Mouse (Mus musculus): ENCODE results near the gene Exoc6. TPM values are rescaled to one million over a fixed set of nuclear protein-coding genes. Genes with fewer than 3 reads are reported as not detected.

Gene Exoc6
- total and polyA plus RNA-seq, 2 experiments from 2014 or later: 25.5 to 27.2 TPM

- Histone ChIP-seq H3K4me1 (ENCODE audit: insufficient read depth, low read length) (no peaks in the 10 kb centered on the region), H3K36me3 (ENCODE audit: insufficient read depth, low read length) (no peaks in the 10 kb centered on the region), H3K27me3 (ENCODE audit: insufficient read depth, low read length) (peaks cover 78% of the 10 kb centered on the region), H3K27ac (ENCODE audit: low read depth, low read length) (no peak overlapping the region), H3K9me3 (ENCODE audit: low read length) (no peaks in the 10 kb centered on the region), H3K4me3 (ENCODE audit: low read depth, low read length) (no peak overlapping the region), H3K9ac (replicated peaks; ENCODE audit: low read length, poor library complexity, severe bottlenecking) (no peak overlapping the region), H3K4me2 (ENCODE audit: low read depth, low read length, poor library complexity, severe bottlenecking) (no peak overlapping the region)
- TF ChIP-seq CTCF (IDR thresholded peaks at IDR 0.05): no peak
- WGBS: 13% methylated on average over 23 of the region's 23 CpGs
- DNase-seq (ENCODE audit: low spot score) (no peak), ATAC-seq (ENCODE audit: low FRiP score) (no peak)
Measured at GRCm38 (mm10) chr19:37686347-37686746, 136.1 kb downstream of the Exoc6 start.

GRCm38 (mm10) chr19:37686941-37687850 is 137.0 kb downstream of the Exoc6 start:
- Histone ChIP-seq H3K4me2 (ENCODE audit: low read depth, low read length, poor library complexity, severe bottlenecking) (no peak overlapping the region), H3K36me3 (ENCODE audit: insufficient read depth, low read length) (no peaks in the 10 kb centered on the region), H3K4me3 (ENCODE audit: low read depth, low read length) (no peak overlapping the region), H3K9ac (replicated peaks; ENCODE audit: low read length, poor library complexity, severe bottlenecking) (no peak overlapping the region), H3K4me1 (ENCODE audit: insufficient read depth, low read length) (no peaks in the 10 kb centered on the region), H3K27me3 (ENCODE audit: insufficient read depth, low read length) (peaks cover 86% of the 10 kb centered on the region), H3K9me3 (ENCODE audit: low read length) (no peaks in the 10 kb centered on the region), H3K27ac (ENCODE audit: low read depth, low read length) (no peak overlapping the region)
- DNase-seq (ENCODE audit: low spot score) (peak; percentile 9), ATAC-seq (ENCODE audit: low FRiP score) (no peak)
- peak; percentile 39; the same call in 1 of the 2 replicates for TF ChIP-seq CTCF (IDR thresholded peaks at IDR 0.05)
- 9% methylated on average over 62 of the region's 62 CpGs for whole genome bisulfite sequencing

- Histone ChIP-seq H3K4me1 (ENCODE audit: insufficient read depth, low read length) (no peaks in the 10 kb centered on the region), H3K36me3 (ENCODE audit: insufficient read depth, low read length) (no peaks in the 10 kb centered on the region), H3K27ac (ENCODE audit: low read depth, low read length) (no peak overlapping the region), H3K9me3 (ENCODE audit: low read length) (no peaks in the 10 kb centered on the region), H3K9ac (replicated peaks; ENCODE audit: low read length, poor library complexity, severe bottlenecking) (no peak overlapping the region), H3K4me2 (ENCODE audit: low read depth, low read length, poor library complexity, severe bottlenecking) (no peak overlapping the region), H3K27me3 (ENCODE audit: insufficient read depth, low read length) (peaks cover 99% of the 10 kb centered on the region), H3K4me3 (ENCODE audit: low read depth, low read length) (no peak overlapping the region)
- ATAC-seq (ENCODE audit: low FRiP score) (no peak), DNase-seq (ENCODE audit: low spot score) (no peak)
- WGBS: 57% methylated on average over 5 of the region's 5 CpGs
- no peak for TF ChIP-seq CTCF (IDR thresholded peaks at IDR 0.05)
Measured at GRCm38 (mm10) chr19:37689478-37689877, 139.3 kb downstream of the Exoc6 start.

GRCm38 (mm10) chr19:37690716-37691115 is 140.5 kb downstream of the Exoc6 start:
- Histone ChIP-seq H3K36me3 (ENCODE audit: insufficient read depth, low read length) (no peaks in the 10 kb centered on the region), H3K4me2 (ENCODE audit: low read depth, low read length, poor library complexity, severe bottlenecking) (peak overlapping the region; percentile 28), H3K9ac (replicated peaks; ENCODE audit: low read length, poor library complexity, severe bottlenecking) (no peak overlapping the region), H3K27me3 (ENCODE audit: insufficient read depth, low read length) (peaks cover 100% of the 10 kb centered on the region), H3K4me3 (ENCODE audit: low read depth, low read length) (no peak overlapping the region), H3K27ac (ENCODE audit: low read depth, low read length) (no peak overlapping the region), H3K4me1 (ENCODE audit: insufficient read depth, low read length) (no peaks in the 10 kb centered on the region), H3K9me3 (ENCODE audit: low read length) (no peaks in the 10 kb centered on the region)
- ATAC-seq (ENCODE audit: low FRiP score) (no peak), DNase-seq (ENCODE audit: low spot score) (peak; percentile 9)
- TF ChIP-seq CTCF (IDR thresholded peaks at IDR 0.05): peak; percentile 54
- WGBS: 5% methylated on average over 29 of the region's 29 CpGs

- Histone ChIP-seq H3K27ac (ENCODE audit: low read depth, low read length) (no peak overlapping the region), H3K4me1 (ENCODE audit: insufficient read depth, low read length) (peaks cover 6% of the 10 kb centered on the region; the same call in 1 of the 2 replicates), H3K27me3 (ENCODE audit: insufficient read depth, low read length) (peaks cover 100% of the 10 kb centered on the region), H3K4me3 (ENCODE audit: low read depth, low read length) (peak overlapping the region; percentile 38), H3K36me3 (ENCODE audit: insufficient read depth, low read length) (no peaks in the 10 kb centered on the region), H3K9ac (replicated peaks; ENCODE audit: low read length, poor library complexity, severe bottlenecking) (peak overlapping the region; percentile 13; the same call in 1 of the 2 replicates), H3K4me2 (ENCODE audit: low read depth, low read length, poor library complexity, severe bottlenecking) (peak overlapping the region; percentile 79), H3K9me3 (ENCODE audit: low read length) (no peaks in the 10 kb centered on the region)
- WGBS: under 1% methylated on average over 39 of the region's 40 CpGs
- DNase-seq (ENCODE audit: low spot score) (peak; percentile 29), ATAC-seq (ENCODE audit: low FRiP score) (peak; percentile 61; the same call in 1 of the 2 replicates)
- no peak for TF ChIP-seq CTCF (IDR thresholded peaks at IDR 0.05)
Measured at GRCm38 (mm10) chr19:37692879-37693278, 142.7 kb downstream of the Exoc6 start.

GRCm38 (mm10) chr19:37695146-37695545 is 144.9 kb downstream of the Exoc6 start:
- no peak overlapping the region for H3K4me2 ChIP-seq (ENCODE audit: low read depth, low read length, poor library complexity, severe bottlenecking)
- ATAC-seq (ENCODE audit: low FRiP score): no peak
- no peak overlapping the region for H3K9ac ChIP-seq (replicated peaks; ENCODE audit: low read length, poor library complexity, severe bottlenecking)
- no peaks in the 10 kb centered on the region for H3K36me3 ChIP-seq (ENCODE audit: insufficient read depth, low read length)
- H3K27me3 ChIP-seq (ENCODE audit: insufficient read depth, low read length): peaks cover 100% of the 10 kb centered on the region
- no peak overlapping the region for H3K4me3 ChIP-seq (ENCODE audit: low read depth, low read length)
- peaks cover 11% of the 10 kb centered on the region; the same call in 1 of the 2 replicates for H3K4me1 ChIP-seq (ENCODE audit: insufficient read depth, low read length)
- H3K9me3 ChIP-seq (ENCODE audit: low read length): no peaks in the 10 kb centered on the region
- no peak for TF ChIP-seq CTCF (IDR thresholded peaks at IDR 0.05)
- WGBS: 35% methylated on average over 13 of the region's 13 CpGs
- no peak for DNase-seq (ENCODE audit: low spot score)
- no peak overlapping the region for H3K27ac ChIP-seq (ENCODE audit: low read depth, low read length)

All from midbrain, postnatal 0 days (tissue).